Mouse (Mus musculus): ENCODE results near the gene Cdk1. TPM values are rescaled to one million over a fixed set of nuclear protein-coding genes. Genes with fewer than 3 reads are reported as not detected.

The Cdk1 gene
- 546 and 560 TPM in 2 replicates for polyA plus RNA-seq (2016; fragmentation: Nextera tagmentation; extraction: Ambion mirVana)

DNA sequence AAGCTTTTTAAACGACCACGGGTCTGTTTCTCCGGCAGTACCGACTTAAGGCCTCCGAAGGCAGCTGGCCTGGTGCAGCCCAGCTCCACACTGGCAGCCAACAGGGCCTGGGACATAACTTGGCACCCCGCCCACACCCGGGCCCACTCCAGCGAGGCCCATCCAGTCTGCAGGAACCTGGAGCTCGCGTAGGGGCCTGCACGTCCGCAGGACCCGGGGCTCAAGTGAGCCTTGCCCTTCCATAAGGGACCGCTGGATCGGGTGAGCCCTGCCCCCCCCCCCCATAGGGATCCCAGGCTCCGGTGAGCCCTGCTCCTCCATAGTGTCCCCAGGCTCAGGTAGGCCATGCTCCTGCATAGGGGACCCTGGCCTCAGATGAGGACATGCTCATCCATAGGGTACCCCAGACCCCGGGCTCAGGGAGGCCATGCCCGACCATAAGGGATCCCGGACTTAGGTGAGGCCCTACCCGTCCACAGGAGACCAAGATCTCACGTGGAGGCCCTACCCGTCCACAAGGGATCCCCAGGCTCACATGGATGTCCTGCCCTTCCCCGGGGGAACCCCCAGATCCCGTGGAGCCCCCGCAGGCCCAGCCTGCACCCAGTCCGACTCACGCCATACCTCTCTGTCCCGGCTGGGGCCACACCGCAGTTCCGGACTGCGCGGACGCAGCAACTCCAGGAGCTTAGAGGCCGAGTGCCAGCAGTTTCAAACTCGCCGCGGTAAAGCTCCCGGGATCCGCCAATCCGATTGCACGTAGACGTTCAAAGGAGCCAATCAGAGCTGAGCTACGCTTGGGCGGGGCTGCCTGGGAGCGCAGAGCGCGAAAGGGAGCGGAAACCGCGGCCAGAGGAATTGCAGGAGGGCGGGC is at the start of gene Cdk1:
Gene Cdk1 (minus strand): TSS at position 727 of the 874 bp plus-strand sequence.
- DNase-seq (ENCODE audit: low spot score), result peak; percentile 97
- WGBS, result under 1% methylated on average over 51 of the region's 51 CpGs
- no peaks in the 10 kb centered on the region; the same call in 1 of the 2 replicates for H3K9me3 ChIP-seq (replicated peaks)
- H3K36me3 ChIP-seq, result peaks cover 37% of the 10 kb centered on the region
- peak within 1 kb of the TSS; percentile 96 for H3K27ac ChIP-seq
- H3K27me3 ChIP-seq (ENCODE audit: low read depth, poor library complexity, severe bottlenecking), result no peaks in the 10 kb centered on the region
- H3K4me1 ChIP-seq, result peaks cover 37% of the 10 kb centered on the region
- H3K4me3 ChIP-seq, result peak within 1 kb of the TSS; percentile 83

DNA sequence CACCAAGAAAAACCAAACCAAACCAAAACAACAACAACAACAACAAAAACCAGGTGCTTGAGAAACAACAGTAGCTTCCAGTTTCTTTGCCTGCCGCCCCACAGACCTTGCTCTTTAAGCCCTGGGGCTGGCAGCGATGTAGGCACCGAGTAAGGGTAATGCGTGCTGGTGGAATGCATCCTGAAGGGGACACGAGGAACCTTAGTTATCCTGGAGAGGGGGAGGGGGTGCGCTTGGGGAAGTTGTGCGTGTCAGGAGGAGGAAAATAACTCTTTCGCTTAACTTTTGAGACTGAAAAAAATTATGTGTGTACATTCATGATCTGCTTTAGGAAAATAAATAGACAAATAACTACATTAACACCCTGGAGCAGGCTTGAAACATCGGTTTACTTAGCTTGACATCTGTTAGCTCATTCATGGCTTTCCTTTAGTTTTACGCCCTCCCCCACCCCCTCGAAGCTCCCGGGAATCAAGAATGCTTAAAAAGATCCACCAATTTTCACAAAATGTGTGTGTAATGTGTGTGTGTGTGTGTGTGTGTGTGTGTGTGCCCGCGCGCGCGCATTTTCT is 47.2 kb upstream of the Cdk1 start:
- DNase-seq (ENCODE audit: low spot score), result peak; percentile 46
- 7% methylated on average over 17 of the region's 17 CpGs for WGBS

DNA sequence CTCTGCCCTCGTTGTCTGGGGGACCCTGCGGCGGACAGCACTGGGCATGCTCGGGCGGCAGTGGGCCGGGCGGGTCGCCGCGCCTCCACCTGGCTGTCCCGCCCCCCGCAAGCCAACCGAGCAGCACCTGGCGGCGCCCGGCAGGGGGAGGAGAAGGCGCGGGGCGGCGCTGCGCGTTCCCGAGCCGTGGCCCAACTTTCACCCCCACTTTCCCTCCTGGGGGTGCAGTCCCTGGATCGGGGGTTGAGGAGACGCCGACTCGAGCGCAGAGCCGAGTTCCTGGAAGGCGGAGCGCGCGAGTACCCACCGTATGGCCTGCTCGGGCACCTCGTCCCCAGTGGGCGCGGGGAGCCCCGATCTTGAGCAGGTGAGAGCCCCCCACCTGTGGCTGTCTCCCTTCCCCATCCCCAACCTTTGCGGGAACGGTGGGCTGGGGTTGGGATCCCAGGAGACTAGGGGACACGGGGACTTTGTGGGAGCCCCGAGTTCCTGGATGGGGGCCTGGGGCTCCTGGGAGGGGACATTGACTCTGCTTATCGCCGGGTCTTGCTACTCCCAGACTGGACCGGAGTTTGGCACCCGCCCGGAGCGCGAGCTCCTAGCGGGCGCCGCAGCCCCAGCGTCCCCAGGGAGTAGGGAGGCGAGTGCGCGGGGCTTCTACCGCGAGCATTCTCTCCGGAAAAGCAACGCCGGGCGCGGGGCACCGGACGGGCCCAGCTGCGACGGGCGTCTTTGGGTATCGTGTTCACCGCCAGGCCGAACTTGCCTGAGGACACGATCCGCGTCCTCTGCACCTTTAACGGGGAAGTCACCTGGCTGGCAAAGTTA is 46.2 kb upstream of the Cdk1 start, which contains the start of gene Ank3:
Gene Ank3 (plus strand): TSS at position 11 of the 828 bp plus-strand sequence.
- no peaks in the 10 kb centered on the region for H3K36me3 ChIP-seq
- peak within 1 kb of the TSS; percentile 64 for H3K27ac ChIP-seq
- H3K27me3 ChIP-seq (ENCODE audit: low read depth, poor library complexity, severe bottlenecking), result peaks cover 78% of the 10 kb centered on the region
- WGBS, result under 1% methylated on average over 68 of the region's 77 CpGs
- no peaks in the 10 kb centered on the region for H3K9me3 ChIP-seq (replicated peaks)
- DNase-seq (ENCODE audit: low spot score), result peak; percentile 72
- H3K4me1 ChIP-seq, result peaks cover 25% of the 10 kb centered on the region
- peak within 1 kb of the TSS; percentile 66 for H3K4me3 ChIP-seq

More for the DNA sequence above, 47.2 kb upstream of the Cdk1 start:
- Histone ChIP-seq H3K36me3 (no peaks in the 10 kb centered on the region), H3K4me1 (peaks cover 25% of the 10 kb centered on the region), H3K4me3 (peak overlapping the region; percentile 66), H3K27me3 (ENCODE audit: low read depth, poor library complexity, severe bottlenecking) (peaks cover 73% of the 10 kb centered on the region), H3K9me3 (replicated peaks) (no peaks in the 10 kb centered on the region), H3K27ac (no peak overlapping the region)

DNA sequence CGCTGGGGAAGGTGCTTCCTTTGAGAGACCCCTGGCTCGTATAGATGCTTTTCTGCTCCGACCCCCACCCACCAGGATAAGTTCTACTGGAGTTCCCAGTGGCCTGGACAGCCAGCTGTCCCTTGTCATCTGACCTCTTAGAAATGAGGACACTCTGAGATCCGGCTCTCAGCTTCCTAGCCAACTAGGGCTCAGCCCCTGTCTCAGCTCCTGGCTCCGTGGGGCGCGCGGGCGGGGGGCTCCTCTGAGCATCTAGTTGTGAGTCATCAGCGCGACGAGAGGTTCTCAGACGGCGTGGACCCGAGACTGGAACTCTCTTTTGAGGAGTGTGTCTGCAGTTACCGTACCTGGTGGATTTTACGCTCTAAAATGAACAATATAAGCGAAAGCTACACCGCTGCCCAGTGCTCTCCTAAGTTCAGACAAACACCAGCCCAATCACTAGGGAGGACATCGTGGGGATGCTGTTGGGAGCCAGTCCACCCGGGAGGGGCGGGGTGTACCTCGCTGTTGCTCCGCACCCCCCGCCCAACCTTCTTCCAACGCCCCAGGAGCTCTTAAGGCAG is 45.5 kb upstream of the Cdk1 start:
- WGBS, result 1% methylated on average over 26 of the region's 26 CpGs

DNA sequence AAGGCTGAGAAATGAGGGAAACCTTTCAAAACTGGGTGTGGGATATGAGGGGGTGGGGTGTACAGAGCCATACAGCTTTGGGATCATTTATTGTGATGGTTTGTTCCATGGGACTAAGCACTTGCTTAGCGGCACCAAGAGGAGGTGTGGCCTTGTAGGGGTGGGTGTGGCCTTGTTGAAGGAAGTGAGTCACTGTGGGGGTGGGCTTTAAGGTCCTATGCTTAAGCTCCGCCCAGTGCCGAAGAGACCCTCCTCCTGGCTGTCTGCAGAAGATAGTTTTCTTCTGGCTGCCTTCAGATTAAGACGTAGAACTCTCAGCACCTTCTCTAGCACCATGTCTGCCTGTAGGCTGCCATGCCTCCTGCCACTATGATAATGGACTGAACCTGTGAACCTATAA is 36.8 kb upstream of the Cdk1 start:
- H3K4me1 ChIP-seq, result no peaks in the 10 kb centered on the region
- no peaks in the 10 kb centered on the region for H3K9me3 ChIP-seq (replicated peaks)
- DNase-seq (ENCODE audit: low spot score), result no peak
- H3K27me3 ChIP-seq (ENCODE audit: low read depth, poor library complexity, severe bottlenecking), result peaks cover 2% of the 10 kb centered on the region; the same call in 1 of the 2 replicates
- no peaks in the 10 kb centered on the region for H3K36me3 ChIP-seq
- no peak overlapping the region for H3K4me3 ChIP-seq
- WGBS, result 82% methylated on average over 4 of the region's 4 CpGs
- H3K27ac ChIP-seq, result no peak overlapping the region

More for the DNA sequence above, 45.5 kb upstream of the Cdk1 start:
- Histone ChIP-seq H3K27me3 (ENCODE audit: low read depth, poor library complexity, severe bottlenecking) (peaks cover 78% of the 10 kb centered on the region), H3K4me1 (peaks cover 25% of the 10 kb centered on the region), H3K9me3 (replicated peaks) (no peaks in the 10 kb centered on the region), H3K27ac (peak overlapping the region; percentile 64), H3K36me3 (no peaks in the 10 kb centered on the region), H3K4me3 (peak overlapping the region; percentile 66)
- DNase-seq (ENCODE audit: low spot score), result peak; percentile 53

DNA sequence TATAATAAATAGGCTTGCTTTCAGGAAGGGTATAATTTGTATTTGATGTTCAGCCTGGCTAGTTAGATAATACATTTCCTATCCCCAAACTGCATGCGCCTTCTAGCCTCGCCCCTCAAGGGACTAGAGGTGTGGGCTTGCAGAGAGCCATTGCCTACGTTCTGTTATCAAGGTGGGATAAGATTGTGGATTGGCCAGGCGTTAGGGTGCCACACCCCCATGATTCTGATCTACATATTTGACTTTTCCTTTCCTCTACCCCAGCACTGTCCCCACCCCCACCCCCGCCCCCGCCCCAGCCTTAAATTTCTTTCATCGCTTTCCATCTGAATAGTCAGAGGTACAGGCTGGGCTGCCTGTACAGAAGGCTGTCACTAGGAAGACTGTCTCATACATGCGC is 34.0 kb upstream of the Cdk1 start:
- no peak overlapping the region for H3K27ac ChIP-seq
- no peak for DNase-seq (ENCODE audit: low spot score)
- H3K36me3 ChIP-seq, result no peaks in the 10 kb centered on the region
- no peaks in the 10 kb centered on the region for H3K4me1 ChIP-seq
- H3K9me3 ChIP-seq (replicated peaks), result no peaks in the 10 kb centered on the region
- no peak overlapping the region for H3K4me3 ChIP-seq
- H3K27me3 ChIP-seq (ENCODE audit: low read depth, poor library complexity, severe bottlenecking), result no peaks in the 10 kb centered on the region
- WGBS, result 74% methylated on average over 8 of the region's 8 CpGs

DNA sequence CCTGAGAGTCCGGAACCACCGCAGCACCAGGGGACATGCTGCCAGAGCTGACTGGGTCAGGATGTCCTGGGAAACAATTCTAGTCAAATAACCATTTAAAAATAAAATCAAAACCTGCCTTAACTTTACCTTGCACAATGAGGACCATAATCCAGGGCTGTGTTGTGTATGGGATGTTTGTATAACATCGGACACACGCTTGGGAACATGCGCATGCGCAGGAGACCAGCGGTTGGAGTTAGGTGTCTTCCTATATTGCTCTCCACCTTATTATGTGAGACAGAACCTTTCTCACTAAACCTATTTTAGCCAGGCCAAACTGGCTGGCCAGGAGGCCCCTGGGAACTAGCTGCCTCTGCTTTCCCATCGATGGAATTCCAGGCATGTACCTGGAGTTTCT is 32.4 kb upstream of the Cdk1 start:
- no peaks in the 10 kb centered on the region for H3K4me1 ChIP-seq
- H3K4me3 ChIP-seq, result no peak overlapping the region
- no peak overlapping the region for H3K27ac ChIP-seq
- no peak for DNase-seq (ENCODE audit: low spot score)
- H3K36me3 ChIP-seq, result no peaks in the 10 kb centered on the region
- no peaks in the 10 kb centered on the region for H3K27me3 ChIP-seq (ENCODE audit: low read depth, poor library complexity, severe bottlenecking)
- 93% methylated on average over 8 of the region's 8 CpGs for WGBS
- no peaks in the 10 kb centered on the region for H3K9me3 ChIP-seq (replicated peaks)

DNA sequence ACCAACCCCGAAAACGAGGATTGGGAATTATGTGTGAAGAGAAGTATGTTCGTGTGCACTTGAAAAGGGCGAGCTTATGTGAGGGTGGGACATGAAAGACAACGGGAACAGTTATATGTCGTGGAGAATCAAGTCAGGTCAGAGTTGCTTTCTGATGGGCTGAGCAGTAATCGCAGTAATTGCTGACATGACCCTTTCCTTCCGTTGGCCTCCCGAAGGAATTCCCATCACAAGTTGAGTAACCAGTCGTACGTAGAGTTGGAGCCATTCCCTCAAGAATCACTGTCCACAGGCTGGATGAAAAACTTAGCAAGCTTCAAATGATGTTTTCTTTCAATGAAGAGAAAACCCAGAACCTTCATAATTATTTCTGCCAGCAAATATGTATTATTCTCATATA is 31.9 kb upstream of the Cdk1 start:
- Histone ChIP-seq H3K4me1 (no peaks in the 10 kb centered on the region), H3K4me3 (no peak overlapping the region), H3K36me3 (no peaks in the 10 kb centered on the region), H3K9me3 (replicated peaks) (no peaks in the 10 kb centered on the region), H3K27me3 (ENCODE audit: low read depth, poor library complexity, severe bottlenecking) (no peaks in the 10 kb centered on the region), H3K27ac (no peak overlapping the region)
- WGBS, result 79% methylated on average over 11 of the region's 11 CpGs
- DNase-seq (ENCODE audit: low spot score), result no peak

DNA sequence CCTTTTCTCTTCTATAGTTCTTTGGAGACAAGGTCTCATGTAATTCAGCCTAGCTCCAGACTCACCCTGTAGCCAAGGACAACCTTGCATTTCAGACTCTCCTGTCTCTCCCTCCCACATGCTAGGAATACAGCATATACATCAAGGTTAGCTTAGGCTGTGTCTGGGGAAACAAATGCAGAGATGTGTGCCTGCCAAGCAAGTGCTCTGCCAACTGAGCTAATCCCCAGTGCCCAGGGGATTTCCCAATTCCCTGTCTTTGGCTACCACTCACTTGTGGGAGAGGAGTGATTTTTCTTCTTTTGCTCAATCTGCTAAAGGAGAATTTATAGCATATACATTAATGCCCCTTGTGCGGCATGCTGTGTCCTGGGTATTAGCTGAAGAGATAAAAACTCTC is 30.4 kb upstream of the Cdk1 start:
- Histone ChIP-seq H3K27me3 (ENCODE audit: low read depth, poor library complexity, severe bottlenecking) (no peaks in the 10 kb centered on the region), H3K4me1 (no peaks in the 10 kb centered on the region), H3K27ac (no peak overlapping the region), H3K4me3 (no peak overlapping the region), H3K9me3 (replicated peaks) (no peaks in the 10 kb centered on the region), H3K36me3 (no peaks in the 10 kb centered on the region)
- WGBS, result 97% methylated on average over 1 of the region's 1 CpGs
- DNase-seq (ENCODE audit: low spot score), result no peak

DNA sequence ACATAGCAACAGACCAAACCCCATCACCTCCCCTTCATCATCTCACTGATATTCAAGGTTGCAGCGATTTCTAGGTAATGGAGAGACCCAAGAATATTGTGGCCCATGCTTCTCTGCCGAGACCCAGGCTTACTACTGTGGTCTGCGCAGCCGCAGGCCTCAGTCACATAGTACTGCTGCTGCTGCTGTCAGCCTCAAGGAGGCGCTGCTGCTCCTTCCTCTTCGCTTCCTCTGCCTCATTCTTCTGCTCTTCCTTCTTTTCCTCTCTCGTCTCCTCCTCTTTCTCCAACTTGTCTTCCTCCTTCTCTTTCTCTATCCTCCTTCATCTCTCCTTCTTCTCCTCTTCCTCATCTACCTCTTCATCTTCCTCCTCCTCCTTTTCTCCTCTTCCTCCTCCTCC is 22.4 kb upstream of the Cdk1 start:
- Histone ChIP-seq H3K27me3 (ENCODE audit: low read depth, poor library complexity, severe bottlenecking) (no peaks in the 10 kb centered on the region), H3K4me3 (no peak overlapping the region), H3K9me3 (replicated peaks) (no peaks in the 10 kb centered on the region), H3K4me1 (peaks cover 4% of the 10 kb centered on the region; the same call in 1 of the 2 replicates), H3K36me3 (no peaks in the 10 kb centered on the region), H3K27ac (no peak overlapping the region)
- WGBS, result 51% methylated on average over 7 of the region's 7 CpGs
- no peak for DNase-seq (ENCODE audit: low spot score)

DNA sequence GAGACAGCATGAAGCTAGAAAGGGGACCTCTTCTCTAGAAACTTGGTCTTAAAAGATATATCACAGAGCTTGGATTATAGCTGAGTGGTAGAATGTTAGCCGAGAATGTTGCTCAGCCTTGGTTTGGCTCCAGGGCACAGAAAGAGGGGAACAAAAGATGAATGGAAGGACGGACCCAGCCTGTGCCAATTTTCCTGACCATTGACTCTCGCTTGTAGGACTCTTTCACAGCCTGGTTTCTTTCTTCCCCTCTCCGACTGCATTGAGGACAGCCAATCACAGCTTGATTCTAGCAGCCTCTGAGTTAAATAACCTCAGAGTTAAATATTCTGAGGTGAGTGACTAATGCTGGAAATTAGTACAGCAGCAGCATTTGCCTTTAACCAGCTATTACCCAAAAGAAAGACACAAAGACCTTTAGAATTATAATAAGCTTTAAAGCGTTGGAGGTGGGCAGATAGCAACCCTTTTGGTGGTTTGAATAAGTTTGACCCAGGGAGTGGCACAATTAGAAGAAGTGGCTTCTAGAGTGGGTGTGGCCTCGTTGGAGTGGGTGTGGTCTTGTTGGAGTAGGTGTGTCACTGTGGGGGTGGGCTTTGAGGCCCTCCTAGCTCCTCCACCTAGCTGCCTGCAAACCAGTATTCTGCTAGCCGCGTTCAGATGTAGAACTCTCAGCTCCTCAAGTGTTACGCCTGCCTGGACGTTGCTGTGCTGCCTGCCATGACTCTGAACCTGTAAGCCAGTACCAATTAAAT is 21.2 kb upstream of the Cdk1 start:
- WGBS, result 69% methylated on average over 10 of the region's 10 CpGs
- H3K36me3 ChIP-seq, result no peaks in the 10 kb centered on the region
- H3K27ac ChIP-seq, result no peak overlapping the region
- H3K4me1 ChIP-seq, result peaks cover 4% of the 10 kb centered on the region; the same call in 1 of the 2 replicates
- no peak overlapping the region for H3K4me3 ChIP-seq
- DNase-seq (ENCODE audit: low spot score), result no peak
- no peaks in the 10 kb centered on the region for H3K27me3 ChIP-seq (ENCODE audit: low read depth, poor library complexity, severe bottlenecking)
- no peaks in the 10 kb centered on the region for H3K9me3 ChIP-seq (replicated peaks)

DNA sequence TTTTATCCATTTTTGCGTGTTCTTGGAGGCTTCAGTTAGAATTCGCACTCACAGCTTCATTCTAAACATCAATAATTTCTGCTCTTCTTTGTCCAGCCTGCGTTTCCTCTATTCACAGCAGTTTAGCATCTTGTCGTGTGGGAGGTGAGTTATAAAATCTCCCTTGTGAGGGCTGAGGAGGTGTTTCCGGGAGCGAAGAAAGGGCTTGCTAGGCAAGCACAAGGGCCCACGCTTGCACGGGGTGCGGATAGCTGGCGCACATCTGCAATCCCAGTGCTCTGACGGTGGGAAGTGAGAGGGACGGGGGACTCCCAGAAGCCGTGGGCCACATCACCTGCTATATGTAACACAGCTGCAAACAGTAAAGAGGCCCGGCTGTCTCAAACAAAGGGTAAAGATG is 19.3 kb upstream of the Cdk1 start:
- peaks cover 4% of the 10 kb centered on the region; the same call in 1 of the 2 replicates for H3K4me1 ChIP-seq
- no peak for DNase-seq (ENCODE audit: low spot score)
- WGBS, result 87% methylated on average over 14 of the region's 14 CpGs

More for the DNA sequence above, 19.3 kb upstream of the Cdk1 start:
- Histone ChIP-seq H3K27ac (no peak overlapping the region), H3K9me3 (replicated peaks) (no peaks in the 10 kb centered on the region), H3K27me3 (ENCODE audit: low read depth, poor library complexity, severe bottlenecking) (no peaks in the 10 kb centered on the region), H3K36me3 (no peaks in the 10 kb centered on the region), H3K4me3 (no peak overlapping the region)

All from limb, embryonic 10.5 days (tissue).